ENCODE assay signal across 17 mouse cellular contexts in the genomic region with DNA sequence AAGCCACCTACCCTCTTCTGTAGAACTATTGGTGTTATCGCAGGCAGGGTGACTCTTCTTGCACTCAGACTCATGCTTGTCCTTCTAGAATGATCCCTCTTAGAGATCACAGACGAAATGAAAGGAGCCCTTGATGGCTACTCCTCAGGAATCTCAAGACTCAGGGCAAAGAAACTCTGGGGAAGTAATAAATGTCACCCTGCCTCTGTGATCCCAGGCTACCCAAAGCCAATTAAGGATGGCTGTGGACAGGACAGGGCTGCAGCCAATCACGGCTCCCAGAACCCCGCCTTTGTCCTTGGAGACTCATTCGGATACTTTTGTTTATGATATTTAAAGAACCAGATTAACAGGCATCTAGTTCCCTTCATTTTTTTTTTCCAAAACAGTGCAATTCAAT. TPM values are rescaled to one million over a fixed set of nuclear protein-coding genes. Genes with fewer than 3 reads are reported as not detected.
DNase-seq lines count a peak whose midpoint lies in the region; ATAC-seq and TF ChIP-seq lines count a peak whose summit lies in the region.
"Had no signal": no experiment of that assay in that cellular context is flagged by ENCODE, and none has a peak within 500 bp of the region (broad histone marks: within the 10 kb centered on the region; RNA-seq: fewer than 3 reads in every experiment).

No protein-coding gene starts in this region.

- no peak for TF ChIP-seq POLR2A in kidney, adult 2 months (IDR thresholded peaks at IDR 0.05; ENCODE audit: low read depth, low read length)

- ATAC-seq in forebrain, embryonic 11.5 days (replicated peaks; ENCODE audit: low FRiP score), result 0 out of 2 replicates have a peak, but pooled peaks have one; percentile 45
- no peak for ATAC-seq in lung, embryonic 16.5 days (ENCODE audit: low read depth)
- ATAC-seq in lung, postnatal 0 days, result no peak
- ATAC-seq in kidney, embryonic 16.5 days (ENCODE audit: low FRiP score, low TSS enrichment), result no peak
- ATAC-seq: forebrain, embryonic 13.5 days; inflammation-experienced regulatory T-cells, adult 6 months; midbrain, embryonic 15.5 days; Patski had no signal

- H3K27ac ChIP-seq in forebrain, embryonic 11.5 days (ENCODE audit: low read depth, low read length), result no peak overlapping the region
- H3K27ac ChIP-seq in forebrain, embryonic 10.5 days, result no peak overlapping the region
- H3K27ac ChIP-seq in kidney, adult 2 months (ENCODE audit: insufficient read depth, low read depth, low read length), result peak overlapping the region; percentile 88
- H3K27ac ChIP-seq in lung, embryonic 16.5 days (ENCODE audit: low read length), result peak overlapping the region; percentile 24; the same call in 1 of the 2 replicates
- no peak overlapping the region for H3K27ac ChIP-seq in lung, postnatal 0 days (ENCODE audit: low read length)
- H3K27ac ChIP-seq in kidney, embryonic 16.5 days (ENCODE audit: low read length), result peak overlapping the region; percentile 84; the same call in 1 of the 2 replicates
- H3K27ac ChIP-seq: embryonic facial prominence, embryonic 15.5 days; forebrain, embryonic 13.5 days; hindbrain, embryonic 10.5 days; liver, embryonic 13.5 days; midbrain, embryonic 15.5 days had no signal

- no peaks in the 10 kb centered on the region for H3K27me3 ChIP-seq in forebrain, embryonic 11.5 days (ENCODE audit: control insufficient read depth, insufficient read depth, low read length)
- no peaks in the 10 kb centered on the region for H3K27me3 ChIP-seq in forebrain, embryonic 10.5 days (ENCODE audit: poor library complexity, severe bottlenecking)
- no peaks in the 10 kb centered on the region for H3K27me3 ChIP-seq in kidney, adult 2 months (replicated peaks; ENCODE audit: control insufficient read depth, insufficient read depth, low read length)
- no peaks in the 10 kb centered on the region for H3K27me3 ChIP-seq in lung, embryonic 16.5 days (ENCODE audit: control insufficient read depth, insufficient read depth, low read depth, low read length)
- H3K27me3 ChIP-seq in lung, postnatal 0 days (replicated peaks; ENCODE audit: insufficient read depth, low read length), result no peaks in the 10 kb centered on the region
- no peaks in the 10 kb centered on the region for H3K27me3 ChIP-seq in kidney, embryonic 16.5 days (ENCODE audit: insufficient read depth, low read length)
- H3K27me3 ChIP-seq: embryonic facial prominence, embryonic 15.5 days; forebrain, embryonic 13.5 days; liver, embryonic 13.5 days; midbrain, embryonic 15.5 days; Patski had no signal

- no peak overlapping the region for H3K4me3 ChIP-seq in forebrain, embryonic 11.5 days (ENCODE audit: low read depth, low read length)
- H3K4me3 ChIP-seq in forebrain, embryonic 10.5 days, result no peak overlapping the region
- H3K4me3 ChIP-seq in kidney, adult 2 months (ENCODE audit: insufficient read depth, low read depth, low read length), result peak overlapping the region; percentile 2; the same call in 1 of the 2 replicates
- no peak overlapping the region for H3K4me3 ChIP-seq in lung, embryonic 16.5 days (ENCODE audit: low read length)
- H3K4me3 ChIP-seq in lung, postnatal 0 days (ENCODE audit: low read depth, low read length), result no peak overlapping the region
- H3K4me3 ChIP-seq in kidney, embryonic 16.5 days (ENCODE audit: low read length), result no peak overlapping the region
- H3K4me3 ChIP-seq: embryonic facial prominence, embryonic 15.5 days; forebrain, embryonic 13.5 days; hindbrain, embryonic 10.5 days; liver, embryonic 13.5 days; midbrain, embryonic 15.5 days had no signal

- H3K4me1 ChIP-seq in forebrain, embryonic 11.5 days (replicated peaks; ENCODE audit: control insufficient read depth, insufficient read depth, low read length), result no peaks in the 10 kb centered on the region; the same call in 1 of the 2 replicates
- H3K4me1 ChIP-seq in forebrain, embryonic 10.5 days, result peaks cover 14% of the 10 kb centered on the region
- peaks cover 11% of the 10 kb centered on the region; the same call in 1 of the 2 replicates for H3K4me1 ChIP-seq in kidney, adult 2 months (ENCODE audit: control insufficient read depth, insufficient read depth, low read length)
- peaks cover 13% of the 10 kb centered on the region for H3K4me1 ChIP-seq in lung, embryonic 16.5 days (replicated peaks; ENCODE audit: control insufficient read depth, insufficient read depth, low read length)
- H3K4me1 ChIP-seq in lung, postnatal 0 days (ENCODE audit: insufficient read depth, low read depth, low read length), result no peaks in the 10 kb centered on the region
- peaks cover 22% of the 10 kb centered on the region for H3K4me1 ChIP-seq in kidney, embryonic 16.5 days (ENCODE audit: insufficient read depth, low read length)
- H3K4me1 ChIP-seq: forebrain, embryonic 13.5 days; hindbrain, embryonic 10.5 days; midbrain, embryonic 15.5 days had no signal

- DNase-seq in forebrain, embryonic 11.5 days (ENCODE audit: low spot score), result no peak
- DNase-seq in forebrain, embryonic 10.5 days (ENCODE audit: extremely low spot score, low spot score), result no peak
- DNase-seq in kidney, adult 2 months, result peak; percentile 25
- DNase-seq in kidney, postnatal 14 days, result no peak
- no peak for DNase-seq in lung, postnatal 0 days (ENCODE audit: low spot score)
- DNase-seq in layer of hippocampus, postnatal 14 days (ENCODE audit: low spot score in 2 of 2), result no peak
- DNase-seq: B cell, adult 2 months; cerebellum, adult 9-10 months; liver, embryonic 13.5 days had no signal

- no peak overlapping the region for H3K9ac ChIP-seq in forebrain, embryonic 11.5 days (ENCODE audit: low read length)
- no peak overlapping the region for H3K9ac ChIP-seq in lung, embryonic 16.5 days (ENCODE audit: low read length)
- H3K9ac ChIP-seq in lung, postnatal 0 days (replicated peaks; ENCODE audit: low read depth), result no peak overlapping the region
- no peak overlapping the region for H3K9ac ChIP-seq in kidney, embryonic 16.5 days (replicated peaks; ENCODE audit: low read length)
- H3K9ac ChIP-seq: embryonic facial prominence, embryonic 15.5 days; forebrain, embryonic 13.5 days; liver, embryonic 13.5 days; midbrain, embryonic 15.5 days had no signal

- no peak overlapping the region for H3K4me2 ChIP-seq in forebrain, embryonic 11.5 days (ENCODE audit: low read depth, low read length, severe bottlenecking)
- H3K4me2 ChIP-seq in lung, embryonic 16.5 days (ENCODE audit: low read depth, low read length), result no peak overlapping the region
- H3K4me2 ChIP-seq in lung, postnatal 0 days (replicated peaks; ENCODE audit: low read depth, low read length), result no peak overlapping the region
- H3K4me2 ChIP-seq in kidney, embryonic 16.5 days (replicated peaks; ENCODE audit: low read depth, low read length), result peak overlapping the region; percentile 31; the same call in 1 of the 2 replicates
- H3K4me2 ChIP-seq: embryonic facial prominence, embryonic 15.5 days; forebrain, embryonic 13.5 days; liver, embryonic 13.5 days; midbrain, embryonic 15.5 days had no signal

- WGBS in forebrain, embryonic 11.5 days, result 48% methylated on average over 5 of the region's 5 CpGs
- WGBS in forebrain, embryonic 10.5 days, result 68% methylated on average over 5 of the region's 5 CpGs
- WGBS in kidney, adult 2 months, result 39% methylated on average over 5 of the region's 5 CpGs
- 41% methylated on average over 5 of the region's 5 CpGs for WGBS in lung, embryonic 16.5 days
- WGBS in lung, postnatal 0 days, result 48% methylated on average over 5 of the region's 5 CpGs
- WGBS in kidney, embryonic 16.5 days, result 42% methylated on average over 5 of the region's 5 CpGs

- no peak for TF ChIP-seq CTCF in kidney, adult 2 months (conservative IDR thresholded peaks at IDR 0.05; ENCODE audit: insufficient read depth, insufficient read length, low read depth, low read length)
- TF ChIP-seq CTCF in lung, postnatal 0 days (IDR thresholded peaks at IDR 0.05), result no peak

- H3K36me3 ChIP-seq in forebrain, embryonic 11.5 days (ENCODE audit: control insufficient read depth, insufficient read depth, low read length), result no peaks in the 10 kb centered on the region
- H3K36me3 ChIP-seq in forebrain, embryonic 10.5 days (replicated peaks), result no peaks in the 10 kb centered on the region
- H3K36me3 ChIP-seq in kidney, adult 2 months (ENCODE audit: control insufficient read depth, insufficient read depth, low read length), result no peaks in the 10 kb centered on the region
- no peaks in the 10 kb centered on the region for H3K36me3 ChIP-seq in lung, embryonic 16.5 days (ENCODE audit: control insufficient read depth, insufficient read depth, low read length)
- no peaks in the 10 kb centered on the region for H3K36me3 ChIP-seq in lung, postnatal 0 days (ENCODE audit: insufficient read depth, low read length)
- no peaks in the 10 kb centered on the region for H3K36me3 ChIP-seq in kidney, embryonic 16.5 days (ENCODE audit: insufficient read depth, low read length)
- H3K36me3 ChIP-seq: embryonic facial prominence, embryonic 15.5 days; hindbrain, embryonic 10.5 days; liver, embryonic 13.5 days; midbrain, embryonic 15.5 days had no signal

- no peaks in the 10 kb centered on the region for H3K9me3 ChIP-seq in forebrain, embryonic 11.5 days (ENCODE audit: control insufficient read depth, low read length)
- H3K9me3 ChIP-seq in forebrain, embryonic 10.5 days, result no peaks in the 10 kb centered on the region
- H3K9me3 ChIP-seq in lung, embryonic 16.5 days (ENCODE audit: control insufficient read depth, low read length), result no peaks in the 10 kb centered on the region
- no peaks in the 10 kb centered on the region for H3K9me3 ChIP-seq in lung, postnatal 0 days (ENCODE audit: low read length)
- no peaks in the 10 kb centered on the region for H3K9me3 ChIP-seq in kidney, embryonic 16.5 days (ENCODE audit: low read length)
- H3K9me3 ChIP-seq: embryonic facial prominence, embryonic 15.5 days; forebrain, embryonic 13.5 days; hindbrain, embryonic 10.5 days; liver, embryonic 13.5 days; midbrain, embryonic 15.5 days had no signal

- TF ChIP-seq EP300 in lung, postnatal 0 days (IDR thresholded peaks at IDR 0.05), result no peak

RNA-seq across cellular contexts. Expression of a gene that starts 49.2 kb away (rescaled TPM):
- polyA plus RNA-seq in forebrain, embryonic 11.5 days (2014; fragmentation: Nextera tagmentation; extraction: Ambion mirVana), result 4.0 and 4.3 TPM in 2 replicates
- polyA plus RNA-seq in forebrain, embryonic 10.5 days (2016; fragmentation: Nextera tagmentation; extraction: Ambion mirVana), result 3.0 and 3.5 TPM in 2 replicates
- polyA plus RNA-seq in kidney, adult 2 months (2012; rRNA removed), result 15.2 and 16.2 TPM in 2 replicates
- polyA plus RNA-seq in lung, embryonic 16.5 days (2015; fragmentation: Nextera tagmentation; extraction: Ambion mirVana), result 37.8 and 40.6 TPM in 2 replicates
- 34.7 and 38.2 TPM in 2 replicates for polyA plus RNA-seq in lung, postnatal 0 days (2015; fragmentation: Nextera tagmentation; extraction: Ambion mirVana)
- polyA plus RNA-seq in kidney, embryonic 16.5 days (2015; fragmentation: Nextera tagmentation; extraction: Ambion mirVana), result 34.4 and 35.6 TPM in 2 replicates
- total RNA-seq in layer of hippocampus, postnatal 14 days (2021), result 10 to 100 TPM; 42.6 to 43.3 TPM
- polyA plus RNA-seq: inflammation-experienced regulatory T-cells, adult 6 months had no signal

Comparison
In these comparisons a context has a peak if more than half of its experiments do, and no peak if none do; other contexts are left out.
1. H3K27ac ChIP-seq: peak in kidney, adult 2 months (single experiment), lung, embryonic 16.5 days (single experiment) and kidney, embryonic 16.5 days (single experiment); none in forebrain, embryonic 11.5 days (single experiment), forebrain, embryonic 10.5 days (single experiment) and lung, postnatal 0 days (single experiment).